Mouse (Mus musculus): ENCODE data around the gene Cyp2d26. TPM values are rescaled to one million over a fixed set of nuclear protein-coding genes. Genes with fewer than 3 reads are reported as not detected.
A peak's percentile ranks its signal among the peaks of the same experiment; 100 is the strongest.

The Cyp2d26 gene
- polyA plus RNA-seq, 1 experiment from 2014 or later: 18.4 TPM

GRCm38 (mm10) chr15:82815296-82815695 is 21.2 kb upstream of the Cyp2d26 start:
- Histone ChIP-seq H3K4me2 (replicated peaks; ENCODE audit: low read depth) (no peak overlapping the region), H3K27ac (replicated peaks) (no peak overlapping the region), H3K9ac (ENCODE audit: low read length) (no peak overlapping the region), H3K36me3 (ENCODE audit: control insufficient read depth, insufficient read depth, low read length) (peaks cover 6% of the 10 kb centered on the region; the same call in 1 of the 2 replicates), H3K9me3 (ENCODE audit: control insufficient read depth, low read length) (no peaks in the 10 kb centered on the region), H3K4me1 (replicated peaks; ENCODE audit: control insufficient read depth, insufficient read depth) (no peaks in the 10 kb centered on the region), H3K4me3 (ENCODE audit: low read depth, low read length) (no peak overlapping the region), H3K27me3 (ENCODE audit: control insufficient read depth, insufficient read depth, low read length) (no peaks in the 10 kb centered on the region)
- no peak for TF ChIP-seq CTCF (IDR thresholded peaks at IDR 0.05; ENCODE audit: low read depth)
- no peak for TF ChIP-seq EP300 (optimal IDR thresholded peaks at IDR 0.05)
- ATAC-seq (ENCODE audit: low FRiP score, low TSS enrichment) (no peak), DNase-seq (ENCODE audit: low spot score) (no peak)
- WGBS: 88% methylated on average over 4 of the region's 4 CpGs

DNA sequence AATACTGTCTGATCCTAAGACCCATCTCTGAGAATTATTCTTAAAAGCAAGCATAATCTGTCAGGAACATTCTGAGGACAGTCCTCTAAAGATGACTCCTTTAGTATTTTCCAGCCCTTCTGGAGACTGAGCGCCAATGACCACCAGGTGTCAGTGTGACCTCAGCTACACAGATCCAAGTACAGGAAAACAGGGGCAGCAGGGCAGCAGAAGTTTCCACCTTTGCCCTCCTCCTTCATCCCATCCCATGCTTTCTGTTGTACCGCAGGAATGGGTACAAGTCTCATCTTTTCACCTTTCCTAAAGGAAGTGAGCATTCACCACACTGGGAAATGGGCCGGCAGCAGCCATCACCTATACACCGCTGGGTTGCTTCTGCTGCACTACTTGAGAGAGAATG is 20.7 kb upstream of the Cyp2d26 start:
- Histone ChIP-seq H3K9me3 (ENCODE audit: control insufficient read depth, low read length) (no peaks in the 10 kb centered on the region), H3K4me2 (replicated peaks; ENCODE audit: low read depth) (no peak overlapping the region), H3K4me1 (replicated peaks; ENCODE audit: control insufficient read depth, insufficient read depth) (no peaks in the 10 kb centered on the region), H3K27me3 (ENCODE audit: control insufficient read depth, insufficient read depth, low read length) (no peaks in the 10 kb centered on the region), H3K9ac (ENCODE audit: low read length) (no peak overlapping the region), H3K4me3 (ENCODE audit: low read depth, low read length) (no peak overlapping the region), H3K27ac (replicated peaks) (no peak overlapping the region), H3K36me3 (ENCODE audit: control insufficient read depth, insufficient read depth, low read length) (peaks cover 6% of the 10 kb centered on the region; the same call in 1 of the 2 replicates)
- no peak; the same call in 1 of the 2 replicates for ATAC-seq (ENCODE audit: low FRiP score, low TSS enrichment)
- peak; percentile 67 for DNase-seq (ENCODE audit: low spot score)
- TF ChIP-seq CTCF (IDR thresholded peaks at IDR 0.05; ENCODE audit: low read depth) (peak; percentile 93), EP300 (optimal IDR thresholded peaks at IDR 0.05) (no peak)
- 60% methylated on average over 4 of the region's 4 CpGs for WGBS

DNA sequence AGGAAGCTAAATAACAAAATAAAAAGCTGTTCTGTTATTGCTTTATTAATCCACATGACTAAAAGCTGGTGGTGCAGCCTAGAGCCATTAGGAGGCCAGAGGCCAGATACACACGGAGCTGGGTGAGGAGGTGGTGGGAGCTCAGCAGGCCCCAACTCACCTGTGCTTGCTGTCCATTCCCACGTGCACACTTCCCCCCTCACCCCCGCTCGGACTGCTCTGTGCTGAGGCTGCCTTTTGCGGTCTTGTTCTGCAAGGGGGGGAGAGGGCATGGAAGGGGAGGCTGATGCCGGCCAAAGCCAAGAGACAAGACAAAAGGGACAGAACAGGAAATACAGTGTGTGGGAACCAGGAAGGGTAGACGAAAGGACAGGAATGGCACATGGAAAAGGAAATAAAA is 20.2 kb upstream of the Cyp2d26 start:
- 74% methylated on average over 7 of the region's 7 CpGs for WGBS
- Histone ChIP-seq H3K36me3 (ENCODE audit: control insufficient read depth, insufficient read depth, low read length) (peaks cover 6% of the 10 kb centered on the region; the same call in 1 of the 2 replicates), H3K9ac (ENCODE audit: low read length) (no peak overlapping the region), H3K9me3 (ENCODE audit: control insufficient read depth, low read length) (no peaks in the 10 kb centered on the region), H3K4me2 (replicated peaks; ENCODE audit: low read depth) (no peak overlapping the region), H3K4me1 (replicated peaks; ENCODE audit: control insufficient read depth, insufficient read depth) (no peaks in the 10 kb centered on the region), H3K4me3 (ENCODE audit: low read depth, low read length) (no peak overlapping the region), H3K27ac (replicated peaks) (no peak overlapping the region), H3K27me3 (ENCODE audit: control insufficient read depth, insufficient read depth, low read length) (no peaks in the 10 kb centered on the region)
- TF ChIP-seq CTCF (IDR thresholded peaks at IDR 0.05; ENCODE audit: low read depth): no peak
- TF ChIP-seq EP300 (optimal IDR thresholded peaks at IDR 0.05): no peak
- no peak for DNase-seq (ENCODE audit: low spot score)
- ATAC-seq (ENCODE audit: low FRiP score, low TSS enrichment): peak; percentile 49; the same call in 1 of the 2 replicates

DNA sequence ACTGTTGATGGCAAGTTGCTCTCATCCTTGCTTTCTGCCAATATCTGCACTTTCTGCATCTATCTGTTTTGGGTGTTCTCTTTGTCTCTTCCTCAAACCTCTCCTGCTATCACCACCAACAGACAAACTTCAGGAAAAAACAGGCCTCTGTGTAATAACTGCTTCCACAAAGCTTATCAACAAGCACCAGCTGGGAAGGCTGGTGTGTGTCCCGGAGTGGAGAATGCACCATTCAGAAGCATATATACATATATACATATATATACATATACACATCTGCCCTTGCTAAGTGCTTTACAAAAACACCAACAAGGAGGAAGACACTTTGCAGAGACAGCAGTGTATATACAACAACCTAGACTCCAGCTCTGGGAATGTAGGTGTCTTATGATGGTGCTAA is 16.5 kb upstream of the Cyp2d26 start:
- Histone ChIP-seq H3K9me3 (ENCODE audit: control insufficient read depth, low read length) (no peaks in the 10 kb centered on the region), H3K27ac (replicated peaks) (no peak overlapping the region), H3K36me3 (ENCODE audit: control insufficient read depth, insufficient read depth, low read length) (peaks cover 6% of the 10 kb centered on the region; the same call in 1 of the 2 replicates), H3K4me2 (replicated peaks; ENCODE audit: low read depth) (no peak overlapping the region), H3K4me3 (ENCODE audit: low read depth, low read length) (no peak overlapping the region), H3K9ac (ENCODE audit: low read length) (no peak overlapping the region), H3K27me3 (ENCODE audit: control insufficient read depth, insufficient read depth, low read length) (no peaks in the 10 kb centered on the region), H3K4me1 (replicated peaks; ENCODE audit: control insufficient read depth, insufficient read depth) (no peaks in the 10 kb centered on the region)
- ATAC-seq (ENCODE audit: low FRiP score, low TSS enrichment): no peak
- 68% methylated on average over 1 of the region's 1 CpGs for WGBS
- TF ChIP-seq EP300 (optimal IDR thresholded peaks at IDR 0.05): no peak
- TF ChIP-seq CTCF (IDR thresholded peaks at IDR 0.05; ENCODE audit: low read depth): no peak
- no peak for DNase-seq (ENCODE audit: low spot score)

GRCm38 (mm10) chr15:82809511-82809910 is 15.4 kb upstream of the Cyp2d26 start:
- H3K4me1 ChIP-seq (replicated peaks; ENCODE audit: control insufficient read depth, insufficient read depth): no peaks in the 10 kb centered on the region
- H3K27me3 ChIP-seq (ENCODE audit: control insufficient read depth, insufficient read depth, low read length): no peaks in the 10 kb centered on the region
- peaks cover 6% of the 10 kb centered on the region; the same call in 1 of the 2 replicates for H3K36me3 ChIP-seq (ENCODE audit: control insufficient read depth, insufficient read depth, low read length)
- ATAC-seq (ENCODE audit: low FRiP score, low TSS enrichment) (no peak), DNase-seq (ENCODE audit: low spot score) (no peak)
- WGBS: 74% methylated on average over 6 of the region's 6 CpGs
- H3K9me3 ChIP-seq (ENCODE audit: control insufficient read depth, low read length): no peaks in the 10 kb centered on the region
- H3K9ac ChIP-seq (ENCODE audit: low read length): no peak overlapping the region
- no peak overlapping the region for H3K4me3 ChIP-seq (ENCODE audit: low read depth, low read length)
- no peak overlapping the region for H3K27ac ChIP-seq (replicated peaks)
- no peak for TF ChIP-seq EP300 (optimal IDR thresholded peaks at IDR 0.05)
- no peak for TF ChIP-seq CTCF (IDR thresholded peaks at IDR 0.05; ENCODE audit: low read depth)
- H3K4me2 ChIP-seq (replicated peaks; ENCODE audit: low read depth): no peak overlapping the region

DNA sequence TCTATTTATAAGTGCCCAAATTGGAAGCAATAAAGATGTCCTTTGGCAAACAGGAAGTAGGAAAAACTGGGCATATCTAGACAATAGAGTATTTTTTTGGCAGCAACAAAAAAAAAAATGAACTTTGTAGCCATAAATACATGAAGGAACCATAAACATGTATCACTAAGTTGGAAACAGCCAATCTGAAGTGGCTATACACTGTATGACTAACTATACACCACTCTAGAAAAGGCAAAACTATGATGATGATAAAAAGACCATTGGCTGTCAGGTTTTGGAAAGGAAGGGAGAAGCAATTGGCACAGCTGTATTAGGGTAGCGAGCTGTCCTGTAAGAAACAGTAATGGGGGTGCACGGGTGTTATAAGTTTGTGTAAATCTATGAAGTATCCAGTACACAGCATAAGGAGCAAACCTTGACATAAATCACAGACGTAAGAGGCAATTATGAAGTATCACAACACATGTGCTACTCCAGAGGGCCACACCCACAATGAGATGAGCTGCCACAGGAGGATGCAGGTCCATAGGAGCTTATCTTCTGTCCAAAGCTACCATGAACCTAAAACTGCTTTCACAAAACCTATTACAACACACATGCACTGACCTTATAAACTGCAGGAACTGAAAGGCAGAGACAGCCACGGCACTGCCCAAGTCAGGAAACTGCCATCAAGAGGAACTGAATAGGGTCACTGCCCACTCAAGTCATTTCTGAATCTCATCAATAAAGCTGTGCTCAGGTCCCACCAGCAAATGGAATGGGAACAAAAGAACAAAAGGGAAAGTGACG is 13.1 kb upstream of the Cyp2d26 start:
- H3K27me3 ChIP-seq (ENCODE audit: control insufficient read depth, insufficient read depth, low read length): no peaks in the 10 kb centered on the region
- DNase-seq (ENCODE audit: low spot score) (no peak), ATAC-seq (ENCODE audit: low FRiP score, low TSS enrichment) (no peak)
- no peak overlapping the region for H3K4me3 ChIP-seq (ENCODE audit: low read depth, low read length)
- 73% methylated on average over 5 of the region's 5 CpGs for WGBS
- H3K9me3 ChIP-seq (ENCODE audit: control insufficient read depth, low read length): no peaks in the 10 kb centered on the region
- peaks cover 3% of the 10 kb centered on the region; the same call in 1 of the 2 replicates for H3K36me3 ChIP-seq (ENCODE audit: control insufficient read depth, insufficient read depth, low read length)
- no peaks in the 10 kb centered on the region for H3K4me1 ChIP-seq (replicated peaks; ENCODE audit: control insufficient read depth, insufficient read depth)
- H3K4me2 ChIP-seq (replicated peaks; ENCODE audit: low read depth): no peak overlapping the region
- no peak overlapping the region for H3K9ac ChIP-seq (ENCODE audit: low read length)
- TF ChIP-seq EP300 (optimal IDR thresholded peaks at IDR 0.05): no peak
- TF ChIP-seq CTCF (IDR thresholded peaks at IDR 0.05; ENCODE audit: low read depth): no peak
- H3K27ac ChIP-seq (replicated peaks): no peak overlapping the region

Measured in stomach, postnatal 0 days (tissue).